Mouse (Mus musculus): Measurements from ENCODE around the gene Arhgef12.

DNA sequence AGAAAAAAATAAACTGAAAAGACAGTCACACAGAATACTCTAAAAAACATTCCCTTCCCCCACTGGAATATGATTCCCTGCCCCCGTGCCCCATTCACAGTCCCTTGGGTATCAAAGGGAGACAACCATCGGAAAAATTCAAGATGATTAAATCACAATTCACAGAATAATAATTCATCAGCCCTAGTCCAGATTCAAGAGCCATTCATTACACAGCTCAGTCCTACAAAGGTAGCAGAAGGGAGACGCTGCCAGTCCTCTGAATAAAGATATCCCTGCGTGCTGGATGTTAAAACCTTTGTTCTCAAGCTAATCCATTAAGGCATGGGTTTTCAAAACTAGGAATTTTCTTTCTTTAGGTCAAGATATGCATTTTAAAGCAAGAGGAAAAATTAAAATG is 36.5 kb downstream of the Arhgef12 start:
- TF ChIP-seq CTCF (IDR thresholded peaks at IDR 0.05 in 2 of 3, conservative IDR thresholded peaks at IDR 0.05 in 1 of 3; ENCODE audit: control insufficient read depth in 1 of 3, insufficient read depth in 1 of 3, low read depth in 2 of 3, low read length in 3 of 3, poor library complexity in 1 of 3, severe bottlenecking in 1 of 3) (no peak), POLR2A (IDR thresholded peaks at IDR 0.05; ENCODE audit: control insufficient read depth in 1 of 2, insufficient read depth in 1 of 2, low read depth in 1 of 2, low read length in 2 of 2, poor library complexity in 1 of 2) (no peak), GABPA (IDR thresholded peaks at IDR 0.05; ENCODE audit: low read depth, low read length) (no peak), ZC3H11A (IDR thresholded peaks at IDR 0.05; ENCODE audit: low read depth, low read length) (no peak), ZKSCAN1 (IDR thresholded peaks at IDR 0.05; ENCODE audit: low read depth, low read length) (no peak), ZNF384 (IDR thresholded peaks at IDR 0.05; ENCODE audit: low read depth, low read length) (no peak)

Data from MEL (cell line).